8 mouse cellular contexts compared by ENCODE assay signal in genomic region chr11:48870781-48871180, GRCm38 (mm10). TPM values are rescaled to one million over a fixed set of nuclear protein-coding genes. Genes with fewer than 3 reads are reported as not detected.
A peak's percentile ranks its signal among the peaks of the same experiment; 100 is the strongest.
DNase-seq lines count a peak whose midpoint lies in the region; ATAC-seq and TF ChIP-seq lines count a peak whose summit lies in the region.

No protein-coding gene starts in this region.

- no peak for TF ChIP-seq CTCF in layer of hippocampus, adult 2 months (conservative IDR thresholded peaks at IDR 0.05)

- peaks cover 13% of the 10 kb centered on the region; the same call in 1 of the 2 replicates for H3K4me1 ChIP-seq in hindbrain, embryonic 12.5 days
- H3K4me1 ChIP-seq in midbrain, embryonic 12.5 days = peaks cover 12% of the 10 kb centered on the region; the same call in 1 of the 2 replicates

- intact Hi-C loops in gastrocnemius, postnatal 36 days (cut with DNase I) = loop anchor here (10.0 kb wide), 2 partner anchors 334 to 384 kb away; partner anchors contain the start of gene Zfp62

- H3K27ac ChIP-seq in layer of hippocampus, adult 2 months = peak overlapping the region; percentile 86
- no peak overlapping the region for H3K27ac ChIP-seq in hindbrain, embryonic 12.5 days
- no peak overlapping the region for H3K27ac ChIP-seq in midbrain, embryonic 12.5 days (replicated peaks)

- peak overlapping the region; percentile 58 for H3K4me2 ChIP-seq in hindbrain, embryonic 12.5 days (replicated peaks)
- peak overlapping the region; percentile 68 for H3K4me2 ChIP-seq in midbrain, embryonic 12.5 days (replicated peaks)

- peaks cover 17% of the 10 kb centered on the region for H3K27me3 ChIP-seq in hindbrain, embryonic 12.5 days
- H3K27me3 ChIP-seq in midbrain, embryonic 12.5 days = peaks cover 26% of the 10 kb centered on the region; the same call in 1 of the 2 replicates

- WGBS in hindbrain, embryonic 12.5 days = 40% methylated on average over 7 of the region's 7 CpGs
- 39% methylated on average over 7 of the region's 7 CpGs for WGBS in midbrain, embryonic 12.5 days

- peak overlapping the region; percentile 49; the same call in 1 of the 2 replicates for H3K9ac ChIP-seq in hindbrain, embryonic 12.5 days
- peak overlapping the region; percentile 53; the same call in 1 of the 2 replicates for H3K9ac ChIP-seq in midbrain, embryonic 12.5 days (replicated peaks)

- no peaks in the 10 kb centered on the region for H3K36me3 ChIP-seq in hindbrain, embryonic 12.5 days
- H3K36me3 ChIP-seq in midbrain, embryonic 12.5 days = no peaks in the 10 kb centered on the region

- H3K4me3 ChIP-seq in layer of hippocampus, adult 2 months = peak overlapping the region; percentile 65
- peak overlapping the region; percentile 31 for H3K4me3 ChIP-seq in hindbrain, embryonic 12.5 days
- peak overlapping the region; percentile 41 for H3K4me3 ChIP-seq in midbrain, embryonic 12.5 days

- no peak for ATAC-seq in hindbrain, embryonic 12.5 days (ENCODE audit: low FRiP score)
- no peak for ATAC-seq in midbrain, embryonic 12.5 days (ENCODE audit: low FRiP score, low read depth)

- DNase-seq in layer of hippocampus, adult 2 months (ENCODE audit: low spot score in 2 of 2) = no peak
- DNase-seq in layer of hippocampus, adult 8-10 months (ENCODE audit: low spot score in 2 of 2) = no peak
- DNase-seq in c-Kit-positive CD71-positive TER-119-negative erythroid progenitor cells, embryonic 14.5 days (ENCODE audit: low read depth) = peak; percentile 44
- DNase-seq in adrenal gland, postnatal 4 days (ENCODE audit: low spot score in 2 of 2) = no peak
- no peak for DNase-seq in left cerebral cortex, adult 9 months (ENCODE audit: low spot score in 2 of 2)
- no peak for DNase-seq in gastrocnemius, postnatal 36 days

- H3K9me3 ChIP-seq in hindbrain, embryonic 12.5 days (replicated peaks) = no peaks in the 10 kb centered on the region
- H3K9me3 ChIP-seq in midbrain, embryonic 12.5 days = no peaks in the 10 kb centered on the region

RNA-seq across cellular contexts. Expression of gene Irgm1, which starts 0.7 kb away (rescaled TPM):
- 1 to 10 TPM; 3.6 to 4.3 TPM for total RNA-seq in layer of hippocampus, adult 2 months (2021)
- 10 to 100 TPM in 2 of 4 experiments, 1 to 10 TPM in 2; 6.8 to 25.6 (median 12.4) TPM for total RNA-seq in layer of hippocampus, adult 8-10 months (2022)
- polyA plus RNA-seq in hindbrain, embryonic 12.5 days (2016; fragmentation: Nextera tagmentation; extraction: Ambion mirVana) = 3.0 and 3.9 TPM in 2 replicates
- 2.3 and 2.4 TPM in 2 replicates for polyA plus RNA-seq in midbrain, embryonic 12.5 days (2016; fragmentation: Nextera tagmentation; extraction: Ambion mirVana)
- total RNA-seq in adrenal gland, postnatal 4 days (2021) = 10 to 100 TPM; 17.3 to 20.1 TPM
- 10 to 100 TPM in 1 of 2 experiments, 1 to 10 TPM in 1; 8.7 to 11.3 TPM for total RNA-seq in gastrocnemius, postnatal 36 days (2021)

RNA-seq across cellular contexts. Expression of gene Gm5431, which starts 31.2 kb away (rescaled TPM):
- total RNA-seq in layer of hippocampus, adult 2 months (2021) = under 1 TPM; 0.12 to 0.38 TPM
- total RNA-seq in layer of hippocampus, adult 8-10 months (2022) = 1 to 10 TPM in 1 of 4 experiments, under 1 TPM in 2, not detected in 1; 0.20 to 1.0 (median 0.29) TPM
- 0.13 TPM in 1 of 2 replicates, not detected in the other for polyA plus RNA-seq in hindbrain, embryonic 12.5 days (2016; fragmentation: Nextera tagmentation; extraction: Ambion mirVana)
- 0.18 TPM in 1 of 2 replicates, not detected in the other for polyA plus RNA-seq in midbrain, embryonic 12.5 days (2016; fragmentation: Nextera tagmentation; extraction: Ambion mirVana)
- under 1 TPM; 0.73 to 0.96 TPM for total RNA-seq in adrenal gland, postnatal 4 days (2021)
- under 1 TPM; 0.25 to 0.28 TPM for total RNA-seq in gastrocnemius, postnatal 36 days (2021)

RNA-seq across cellular contexts. Expression of gene Gm12184, which starts 44.3 kb away (rescaled TPM):
- 1 to 10 TPM in 1 of 2 experiments, under 1 TPM in 1; 0.79 to 1.3 TPM for total RNA-seq in layer of hippocampus, adult 2 months (2021)
- total RNA-seq in layer of hippocampus, adult 8-10 months (2022) = 1 to 10 TPM in 2 of 4 experiments, under 1 TPM in 2; 0.40 to 3.0 (median 1.0) TPM
- polyA plus RNA-seq in hindbrain, embryonic 12.5 days (2016; fragmentation: Nextera tagmentation; extraction: Ambion mirVana) = 7.2 and 10.0 TPM in 2 replicates
- 7.6 and 8.3 TPM in 2 replicates for polyA plus RNA-seq in midbrain, embryonic 12.5 days (2016; fragmentation: Nextera tagmentation; extraction: Ambion mirVana)
- total RNA-seq in adrenal gland, postnatal 4 days (2021) = 1 to 10 TPM; 5.3 to 5.4 TPM
- total RNA-seq in gastrocnemius, postnatal 36 days (2021) = under 1 TPM; 0.61 to 0.91 TPM

RNA-seq across cellular contexts. Expression of gene Trim7, which starts 44.8 kb away (rescaled TPM):
- total RNA-seq in layer of hippocampus, adult 2 months (2021) = 1 to 10 TPM; 2.6 to 2.8 TPM
- total RNA-seq in layer of hippocampus, adult 8-10 months (2022) = 1 to 10 TPM; 2.2 to 3.4 (median 3.1) TPM
- 0.70 and 1.6 TPM in 2 replicates for polyA plus RNA-seq in hindbrain, embryonic 12.5 days (2016; fragmentation: Nextera tagmentation; extraction: Ambion mirVana)
- 1.3 and 1.4 TPM in 2 replicates for polyA plus RNA-seq in midbrain, embryonic 12.5 days (2016; fragmentation: Nextera tagmentation; extraction: Ambion mirVana)
- total RNA-seq in adrenal gland, postnatal 4 days (2021) = 10 to 100 TPM in 1 of 2 experiments, 1 to 10 TPM in 1; 9.5 to 14.2 TPM
- 10 to 100 TPM; 48.2 to 49.7 TPM for total RNA-seq in gastrocnemius, postnatal 36 days (2021)

RNA-seq across cellular contexts. Expression of gene Trim41, which starts 53.6 kb away (rescaled TPM):
- total RNA-seq in layer of hippocampus, adult 2 months (2021) = 10 to 100 TPM; 56.8 to 61.5 TPM
- total RNA-seq in layer of hippocampus, adult 8-10 months (2022) = 10 to 100 TPM; 45.7 to 73.5 (median 57.9) TPM
- polyA plus RNA-seq in hindbrain, embryonic 12.5 days (2016; fragmentation: Nextera tagmentation; extraction: Ambion mirVana) = 6.4 and 7.1 TPM in 2 replicates
- 5.4 and 6.2 TPM in 2 replicates for polyA plus RNA-seq in midbrain, embryonic 12.5 days (2016; fragmentation: Nextera tagmentation; extraction: Ambion mirVana)
- total RNA-seq in adrenal gland, postnatal 4 days (2021) = 10 to 100 TPM; 62.4 to 69.7 TPM
- 10 to 100 TPM; 17.2 to 22.6 TPM for total RNA-seq in gastrocnemius, postnatal 36 days (2021)
